Mouse (Mus musculus): ENCODE data around the gene Rimbp2.

- no peak for TF ChIP-seq CTCF (IDR thresholded peaks at IDR 0.05; ENCODE audit: low read depth, low read length)
- TF ChIP-seq GATA1 (IDR thresholded peaks at IDR 0.05; ENCODE audit: borderline replicate concordance, low read length): no peak
- no peak for TF ChIP-seq GATA2 (IDR thresholded peaks at IDR 0.05; ENCODE audit: borderline replicate concordance, low read depth, low read length)
Observed at GRCm38 (mm10) chr5:128846433-128847040, 106.7 kb downstream of the Rimbp2 start.

Data from G1E (cell line).